Mouse (Mus musculus): ENCODE data around the gene Snx27. TPM values are rescaled to one million over a fixed set of nuclear protein-coding genes. Genes with fewer than 3 reads are reported as not detected.

Snx27 gene
- polyA plus RNA-seq, 1 experiment from 2014 or later, result 71.8 TPM

DNA sequence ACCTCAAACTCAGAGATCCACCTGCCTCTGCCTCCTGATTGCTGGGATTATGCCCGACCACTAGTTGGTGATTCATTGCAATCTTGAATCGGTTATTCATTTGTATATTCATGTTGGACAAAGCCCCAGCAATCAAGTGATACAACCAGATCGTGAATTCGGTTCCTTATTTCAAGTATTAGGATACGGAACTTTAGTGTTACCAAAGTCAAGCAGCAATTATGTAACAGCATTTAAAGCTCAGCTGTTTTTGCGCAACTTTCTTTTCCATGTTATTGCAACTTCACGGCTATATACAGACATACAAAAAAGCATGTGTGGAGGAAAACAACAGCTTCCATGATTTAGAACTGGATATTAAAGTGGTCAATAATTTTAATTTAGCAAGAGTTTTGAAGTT, 428 bp upstream of the Snx27 start:
- 72% methylated on average over 7 of the region's 7 CpGs for WGBS
- ATAC-seq (ENCODE audit: low read depth), result no peak
- Histone ChIP-seq H3K9ac (replicated peaks; ENCODE audit: low read depth, low read length) (no peak overlapping the region), H3K4me2 (ENCODE audit: low read depth, low read length) (no peak overlapping the region), H3K9me3 (ENCODE audit: control insufficient read depth, low read length) (no peaks in the 10 kb centered on the region), H3K27me3 (ENCODE audit: control insufficient read depth, insufficient read depth, low read length) (no peaks in the 10 kb centered on the region), H3K4me1 (ENCODE audit: control insufficient read depth, insufficient read depth, low read length) (peaks cover 30% of the 10 kb centered on the region), H3K27ac (ENCODE audit: low read depth, low read length) (no peak overlapping the region), H3K4me3 (ENCODE audit: low read depth, low read length) (no peak overlapping the region), H3K36me3 (ENCODE audit: control insufficient read depth, insufficient read depth, low read length) (no peaks in the 10 kb centered on the region)

DNA sequence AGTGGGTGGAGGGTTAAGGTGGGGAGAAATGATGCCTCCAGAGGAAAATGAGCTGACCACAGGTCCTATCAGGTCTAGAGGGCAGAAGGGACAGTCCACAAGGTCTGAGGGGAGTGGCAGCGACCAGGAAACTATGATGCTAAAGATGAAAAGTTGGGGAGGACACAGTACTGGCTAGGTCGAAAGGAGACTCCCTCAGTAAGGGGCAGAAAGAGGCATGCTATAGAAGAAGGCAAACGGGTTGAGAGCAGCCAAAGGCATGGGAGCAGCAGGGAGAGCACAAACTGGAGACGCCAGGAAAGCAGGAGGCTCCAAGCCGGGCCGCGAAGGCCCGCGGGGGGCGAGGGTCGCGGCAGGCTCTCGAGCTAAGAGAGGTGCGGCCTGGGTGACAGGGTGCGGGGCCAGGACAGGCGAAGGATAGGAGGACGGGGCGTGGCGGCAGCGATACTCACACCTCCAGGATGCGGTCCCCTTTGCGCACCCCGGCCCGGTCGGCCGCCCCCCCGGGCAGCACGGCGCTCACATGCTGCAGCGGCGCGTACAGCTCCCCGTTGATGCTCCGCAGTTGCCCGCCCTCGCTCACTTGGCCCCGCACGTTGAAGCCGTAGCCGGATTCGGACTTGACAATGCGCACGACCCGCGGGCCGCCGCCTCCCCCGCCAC, 592 bp downstream of the Snx27 start:
- no peaks in the 10 kb centered on the region for H3K27me3 ChIP-seq (ENCODE audit: control insufficient read depth, insufficient read depth, low read length)
- ATAC-seq (ENCODE audit: low read depth), result peak; percentile 83
- H3K4me2 ChIP-seq (ENCODE audit: low read depth, low read length), result peak overlapping the region; percentile 88
- no peaks in the 10 kb centered on the region for H3K9me3 ChIP-seq (ENCODE audit: control insufficient read depth, low read length)
- H3K27ac ChIP-seq (ENCODE audit: low read depth, low read length), result peak overlapping the region; percentile 90
- H3K4me1 ChIP-seq (ENCODE audit: control insufficient read depth, insufficient read depth, low read length), result peaks cover 30% of the 10 kb centered on the region
- H3K36me3 ChIP-seq (ENCODE audit: control insufficient read depth, insufficient read depth, low read length), result no peaks in the 10 kb centered on the region
- WGBS, result 1% methylated on average over 33 of the region's 48 CpGs
- peak overlapping the region; percentile 86 for H3K9ac ChIP-seq (replicated peaks; ENCODE audit: low read depth, low read length)
- H3K4me3 ChIP-seq (ENCODE audit: low read depth, low read length), result peak overlapping the region; percentile 79

DNA sequence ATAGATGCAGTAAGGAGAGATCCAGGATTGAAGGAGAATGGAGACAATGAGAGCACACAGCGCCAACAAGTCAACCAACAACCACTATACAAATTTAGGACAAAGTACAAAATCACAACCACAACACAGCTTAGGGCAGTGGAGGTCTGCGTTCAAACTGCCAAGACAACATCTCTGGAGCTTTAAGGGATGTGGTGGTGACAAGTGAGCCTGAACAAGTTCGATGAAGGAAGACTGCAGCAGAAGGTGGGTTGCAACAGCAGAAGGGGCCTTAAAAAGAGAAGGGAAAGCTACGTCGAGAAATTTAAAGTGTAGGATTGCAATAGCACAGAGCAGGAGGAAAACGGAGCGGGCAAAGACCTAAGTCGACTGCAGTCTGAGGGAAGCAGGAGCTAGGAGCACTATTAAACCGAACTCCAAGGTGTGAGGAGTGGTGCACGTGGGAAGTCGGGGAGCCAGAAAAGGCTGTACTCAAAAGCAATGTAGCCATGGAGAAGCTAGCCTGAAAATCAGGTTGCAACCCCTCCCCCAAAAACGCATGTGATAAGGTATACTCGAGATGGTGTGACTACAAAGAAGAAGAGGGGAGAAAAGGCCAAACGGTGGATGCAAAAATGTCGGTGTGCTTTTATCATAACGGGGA, 1.3 kb downstream of the Snx27 start:
- H3K27ac ChIP-seq (ENCODE audit: low read depth, low read length), result peak overlapping the region; percentile 90; the same call in 1 of the 2 replicates
- no peak for ATAC-seq (ENCODE audit: low read depth)
- H3K9ac ChIP-seq (replicated peaks; ENCODE audit: low read depth, low read length), result peak overlapping the region; percentile 86
- 4% methylated on average over 16 of the region's 16 CpGs for WGBS
- no peaks in the 10 kb centered on the region for H3K9me3 ChIP-seq (ENCODE audit: control insufficient read depth, low read length)
- H3K4me1 ChIP-seq (ENCODE audit: control insufficient read depth, insufficient read depth, low read length), result peaks cover 30% of the 10 kb centered on the region
- H3K4me2 ChIP-seq (ENCODE audit: low read depth, low read length), result peak overlapping the region; percentile 88
- no peaks in the 10 kb centered on the region for H3K27me3 ChIP-seq (ENCODE audit: control insufficient read depth, insufficient read depth, low read length)
- no peaks in the 10 kb centered on the region for H3K36me3 ChIP-seq (ENCODE audit: control insufficient read depth, insufficient read depth, low read length)
- peak overlapping the region; percentile 79 for H3K4me3 ChIP-seq (ENCODE audit: low read depth, low read length)

DNA sequence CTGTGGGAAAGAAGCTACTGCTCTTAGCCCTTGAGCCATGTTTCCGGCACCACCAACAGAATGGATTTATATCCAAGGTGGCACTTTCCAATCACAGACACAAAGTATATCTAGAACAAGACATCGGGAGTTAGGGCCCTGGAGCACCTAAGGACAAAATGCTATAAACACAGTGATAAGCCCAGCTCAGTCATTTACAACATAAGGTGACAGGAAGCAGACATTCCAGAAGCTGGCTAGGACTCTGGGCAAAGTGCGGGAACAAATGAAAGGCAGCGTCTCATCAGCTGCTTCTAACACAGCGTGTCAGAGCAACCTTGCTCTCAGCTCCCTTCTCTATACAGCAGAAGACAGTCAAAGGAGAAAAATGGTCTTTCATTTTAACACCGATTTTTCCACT, 8.0 kb downstream of the Snx27 start:
- no peaks in the 10 kb centered on the region for H3K9me3 ChIP-seq (ENCODE audit: control insufficient read depth, low read length)
- no peak overlapping the region for H3K4me3 ChIP-seq (ENCODE audit: low read depth, low read length)
- H3K27me3 ChIP-seq (ENCODE audit: control insufficient read depth, insufficient read depth, low read length), result no peaks in the 10 kb centered on the region
- no peaks in the 10 kb centered on the region for H3K36me3 ChIP-seq (ENCODE audit: control insufficient read depth, insufficient read depth, low read length)
- no peak overlapping the region for H3K9ac ChIP-seq (replicated peaks; ENCODE audit: low read depth, low read length)
- WGBS, result 85% methylated on average over 6 of the region's 6 CpGs
- no peak overlapping the region for H3K4me2 ChIP-seq (ENCODE audit: low read depth, low read length)
- no peak overlapping the region for H3K27ac ChIP-seq (ENCODE audit: low read depth, low read length)
- peaks cover 11% of the 10 kb centered on the region; the same call in 1 of the 2 replicates for H3K4me1 ChIP-seq (ENCODE audit: control insufficient read depth, insufficient read depth, low read length)
- ATAC-seq (ENCODE audit: low read depth), result no peak

DNA sequence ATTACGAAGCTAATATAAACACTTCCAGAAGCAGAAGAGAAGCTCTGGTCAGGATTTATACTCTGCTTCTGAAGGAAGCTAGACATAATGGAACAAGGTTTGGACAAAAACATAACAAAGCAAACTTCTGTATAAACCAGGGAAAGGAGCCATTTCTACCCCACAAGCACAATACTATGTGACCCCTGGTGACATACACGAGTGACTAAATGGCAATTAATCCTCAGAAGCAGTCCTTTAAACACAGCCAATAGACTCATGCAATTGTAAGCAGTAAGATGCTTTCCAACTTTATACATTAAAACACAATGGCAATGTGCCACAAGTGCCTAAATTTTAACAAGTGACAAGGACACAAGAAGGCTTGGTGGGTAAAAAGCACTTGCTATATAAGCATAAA, 15.3 kb downstream of the Snx27 start:
- 39% methylated on average over 2 of the region's 2 CpGs for WGBS
- H3K4me3 ChIP-seq (ENCODE audit: low read depth, low read length), result no peak overlapping the region

DNA sequence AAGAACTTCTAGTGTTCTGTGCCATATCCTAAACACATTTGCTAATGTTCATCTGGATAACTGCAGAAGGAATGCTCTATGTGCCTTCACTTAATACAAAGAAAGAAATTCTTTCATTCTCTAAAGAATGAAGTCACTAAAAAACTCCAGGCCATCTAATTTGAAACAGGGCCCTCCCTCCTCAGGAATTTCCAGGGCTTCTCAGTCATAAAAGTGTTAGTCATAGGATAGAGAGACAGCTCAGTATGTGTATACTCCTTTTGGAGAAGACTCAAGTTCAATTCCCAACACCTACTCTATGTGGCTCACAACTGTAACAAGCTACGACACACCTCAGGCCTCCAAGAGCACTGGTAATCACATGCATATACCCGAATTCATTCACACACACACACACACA, 17.0 kb downstream of the Snx27 start:
- Histone ChIP-seq H3K4me2 (ENCODE audit: low read depth, low read length) (no peak overlapping the region), H3K9me3 (ENCODE audit: control insufficient read depth, low read length) (no peaks in the 10 kb centered on the region), H3K9ac (replicated peaks; ENCODE audit: low read depth, low read length) (no peak overlapping the region), H3K36me3 (ENCODE audit: control insufficient read depth, insufficient read depth, low read length) (no peaks in the 10 kb centered on the region), H3K27ac (ENCODE audit: low read depth, low read length) (no peak overlapping the region), H3K4me3 (ENCODE audit: low read depth, low read length) (no peak overlapping the region), H3K27me3 (ENCODE audit: control insufficient read depth, insufficient read depth, low read length) (no peaks in the 10 kb centered on the region), H3K4me1 (ENCODE audit: control insufficient read depth, insufficient read depth, low read length) (no peaks in the 10 kb centered on the region)
- WGBS, result 79% methylated on average over 2 of the region's 2 CpGs
- ATAC-seq (ENCODE audit: low read depth), result no peak

More for the DNA sequence above, 15.3 kb downstream of the Snx27 start:
- no peaks in the 10 kb centered on the region for H3K27me3 ChIP-seq (ENCODE audit: control insufficient read depth, insufficient read depth, low read length)
- ATAC-seq (ENCODE audit: low read depth), result no peak
- no peaks in the 10 kb centered on the region for H3K36me3 ChIP-seq (ENCODE audit: control insufficient read depth, insufficient read depth, low read length)
- H3K9me3 ChIP-seq (ENCODE audit: control insufficient read depth, low read length), result no peaks in the 10 kb centered on the region
- H3K9ac ChIP-seq (replicated peaks; ENCODE audit: low read depth, low read length), result no peak overlapping the region
- no peak overlapping the region for H3K4me2 ChIP-seq (ENCODE audit: low read depth, low read length)
- H3K4me1 ChIP-seq (ENCODE audit: control insufficient read depth, insufficient read depth, low read length), result no peaks in the 10 kb centered on the region
- no peak overlapping the region for H3K27ac ChIP-seq (ENCODE audit: low read depth, low read length)

DNA sequence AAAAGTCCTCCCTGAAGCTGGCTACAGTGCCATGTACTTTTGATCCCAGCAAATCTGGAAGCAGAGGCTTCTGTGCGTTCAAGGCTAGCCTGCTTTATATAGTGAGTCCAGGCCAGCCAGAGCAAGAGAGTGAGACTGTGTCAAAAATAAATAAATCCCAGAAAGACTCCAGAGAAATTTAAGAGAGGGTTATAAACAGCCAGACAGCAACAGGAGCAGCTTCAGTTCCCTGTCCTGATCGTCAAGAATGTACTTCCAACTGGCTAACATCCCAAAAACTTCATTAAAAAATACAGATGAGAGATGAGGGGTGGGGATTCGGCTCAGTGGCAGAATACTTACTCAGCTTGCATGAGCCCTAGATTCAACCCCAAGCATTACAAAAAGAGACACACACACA, 17.4 kb downstream of the Snx27 start:
- H3K4me2 ChIP-seq (ENCODE audit: low read depth, low read length), result no peak overlapping the region
- H3K4me3 ChIP-seq (ENCODE audit: low read depth, low read length), result no peak overlapping the region
- no peak overlapping the region for H3K9ac ChIP-seq (replicated peaks; ENCODE audit: low read depth, low read length)
- 64% methylated on average over 3 of the region's 3 CpGs for whole genome bisulfite sequencing
- no peak overlapping the region for H3K27ac ChIP-seq (ENCODE audit: low read depth, low read length)
- H3K9me3 ChIP-seq (ENCODE audit: control insufficient read depth, low read length), result no peaks in the 10 kb centered on the region
- no peaks in the 10 kb centered on the region; the same call in 1 of the 2 replicates for H3K36me3 ChIP-seq (ENCODE audit: control insufficient read depth, insufficient read depth, low read length)
- no peaks in the 10 kb centered on the region for H3K27me3 ChIP-seq (ENCODE audit: control insufficient read depth, insufficient read depth, low read length)
- ATAC-seq (ENCODE audit: low read depth), result no peak
- H3K4me1 ChIP-seq (ENCODE audit: control insufficient read depth, insufficient read depth, low read length), result no peaks in the 10 kb centered on the region

DNA sequence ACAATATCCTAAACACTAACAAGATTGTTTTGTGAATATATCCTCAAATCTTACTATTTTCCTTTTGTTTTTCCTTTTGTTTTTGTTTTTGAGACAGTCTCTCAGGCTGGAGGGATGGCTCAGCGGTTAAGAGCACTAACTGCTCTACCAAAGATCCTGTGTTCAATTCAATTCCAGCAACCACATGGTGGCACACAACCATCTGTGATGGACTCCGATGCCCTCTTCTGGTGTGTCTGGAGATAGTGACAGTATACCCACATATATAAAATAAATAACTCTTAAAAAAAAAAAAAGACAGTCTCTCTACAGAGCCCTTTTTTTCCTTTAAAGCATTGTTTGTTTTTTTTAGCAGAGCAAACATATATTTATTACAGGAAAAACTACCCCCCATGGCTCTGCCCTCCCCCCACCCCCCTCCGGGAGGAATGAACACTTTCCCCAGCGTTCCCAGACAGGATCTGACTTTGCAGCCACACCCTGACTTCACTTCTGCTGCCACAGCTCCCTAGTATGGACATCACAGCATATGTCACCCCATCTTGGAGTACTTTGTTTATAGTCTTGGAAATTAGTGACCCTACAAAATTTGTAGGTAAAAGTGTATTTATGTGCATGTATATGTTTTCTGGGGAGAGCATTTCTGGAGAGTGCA, 18.0 kb downstream of the Snx27 start:
- 85% methylated on average over 4 of the region's 4 CpGs for WGBS
- Histone ChIP-seq H3K27me3 (ENCODE audit: control insufficient read depth, insufficient read depth, low read length) (no peaks in the 10 kb centered on the region), H3K4me2 (ENCODE audit: low read depth, low read length) (no peak overlapping the region), H3K9ac (replicated peaks; ENCODE audit: low read depth, low read length) (no peak overlapping the region), H3K27ac (ENCODE audit: low read depth, low read length) (no peak overlapping the region), H3K4me1 (ENCODE audit: control insufficient read depth, insufficient read depth, low read length) (no peaks in the 10 kb centered on the region), H3K9me3 (ENCODE audit: control insufficient read depth, low read length) (no peaks in the 10 kb centered on the region), H3K36me3 (ENCODE audit: control insufficient read depth, insufficient read depth, low read length) (peaks cover 5% of the 10 kb centered on the region; the same call in 1 of the 2 replicates), H3K4me3 (ENCODE audit: low read depth, low read length) (no peak overlapping the region)
- no peak for ATAC-seq (ENCODE audit: low read depth)

DNA sequence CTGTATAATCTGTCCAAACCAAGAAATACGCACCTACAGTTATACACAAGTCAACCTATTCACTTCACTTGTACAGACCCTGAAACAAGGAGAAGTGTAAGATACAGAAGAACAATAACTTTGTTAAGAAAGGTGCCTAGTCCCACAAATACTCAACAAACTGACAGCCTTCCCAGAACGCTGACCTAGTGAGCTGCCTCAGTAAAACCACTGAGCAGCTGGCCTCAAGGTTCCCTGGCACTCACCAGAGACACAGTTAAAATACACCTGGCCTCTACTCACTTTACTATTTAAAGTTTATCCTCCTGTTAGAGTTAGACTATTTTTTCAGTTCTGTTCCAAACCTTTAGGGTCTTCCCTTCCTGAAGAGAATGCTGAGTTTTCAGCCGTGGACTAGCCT, 19.4 kb downstream of the Snx27 start:
- Histone ChIP-seq H3K27me3 (ENCODE audit: control insufficient read depth, insufficient read depth, low read length) (no peaks in the 10 kb centered on the region), H3K9ac (replicated peaks; ENCODE audit: low read depth, low read length) (no peak overlapping the region), H3K36me3 (ENCODE audit: control insufficient read depth, insufficient read depth, low read length) (peaks cover 7% of the 10 kb centered on the region; the same call in 1 of the 2 replicates), H3K4me2 (ENCODE audit: low read depth, low read length) (no peak overlapping the region), H3K9me3 (ENCODE audit: control insufficient read depth, low read length) (no peaks in the 10 kb centered on the region), H3K4me1 (ENCODE audit: control insufficient read depth, insufficient read depth, low read length) (no peaks in the 10 kb centered on the region), H3K27ac (ENCODE audit: low read depth, low read length) (no peak overlapping the region), H3K4me3 (ENCODE audit: low read depth, low read length) (no peak overlapping the region)
- no peak for ATAC-seq (ENCODE audit: low read depth)
- 82% methylated on average over 3 of the region's 3 CpGs for WGBS

Measured in neural tube, embryonic 14.5 days (tissue).